Mouse (Mus musculus) liver, embryonic 13.5 days (tissue): ENCODE results near the gene Olfr297. TPM values are rescaled to one million over a fixed set of nuclear protein-coding genes. Genes with fewer than 3 reads are reported as not detected.

Experiments used
- ATAC-seq: fragments of 200-750 bp; cut with Nextera tagmentation; 2 replicates; pipeline ENCODE4 v1.8.0; 2017; ENCODE audit warnings: low read depth, mild to moderate bottlenecking, moderate number of reproducible peaks, moderate library complexity
- DNase-seq: peaks from one replicate; pipeline ENCODE4 v3.0.0; 2022
- H3K27ac ChIP-seq: fragments of 300-500 bp; sonication (generic); 2 replicates; pipeline ENCODE4 v1.5.1; 2015; ENCODE audit warnings: moderate library complexity, mild to moderate bottlenecking, inconsistent platforms
- H3K27me3 ChIP-seq: fragments of 300-500 bp; sonication (generic); 2 replicates; pipeline ENCODE4 v1.6.1; 2015; ENCODE audit warnings: mild to moderate bottlenecking, inconsistent platforms
- H3K36me3 ChIP-seq: fragments of 300-500 bp; sonication (generic); 2 replicates; pipeline ENCODE4 v1.6.1; 2015; ENCODE audit warnings: mild to moderate bottlenecking, inconsistent platforms
- H3K4me1 ChIP-seq: fragments of 300-500 bp; sonication (generic); replicated peaks from 2 replicates; pipeline ENCODE4 v1.6.1; 2015; ENCODE audit warnings: inconsistent platforms
- H3K4me2 ChIP-seq: fragments of 300-500 bp; sonication (generic); 2 replicates; pipeline ENCODE4 v1.6.1; 2015; ENCODE audit warnings: inconsistent platforms, mild to moderate bottlenecking, moderate library complexity
- H3K4me3 ChIP-seq: fragments of 300-500 bp; sonication (generic); replicated peaks from 2 replicates; pipeline ENCODE4 v1.5.1; 2015; ENCODE audit warnings: mild to moderate bottlenecking, inconsistent platforms
- H3K9ac ChIP-seq: fragments of 300-500 bp; sonication (generic); 2 replicates; pipeline ENCODE4 v1.6.1; 2015; ENCODE audit warnings: mild to moderate bottlenecking, inconsistent platforms
- H3K9me3 ChIP-seq: fragments of 300-500 bp; sonication (generic); replicated peaks from 2 replicates; pipeline ENCODE4 v1.6.1; 2016; ENCODE audit warnings: inconsistent platforms
- WGBS: fragments of 180-500 bp; shearing (Covaris S2); methylation state at CpG from one replicate; pipeline ENCODE4 v1.1.7; 2015; ENCODE audit not compliant: insufficient replicate concordance; 5-methylcytosine and 5-hydroxymethylcytosine counted together
- polyA plus RNA-seq: library from polyadenylated mRNA; unstranded; fragments of >200 nt; fragmentation: Nextera tagmentation; extraction: Ambion mirVana; gene quantifications from 2 replicates; pipeline ENCODE4 v1.2.1, GENCODE M21; 2015

Olfr297 gene
- polyA plus RNA-seq = not detected in 2 replicates

DNA sequence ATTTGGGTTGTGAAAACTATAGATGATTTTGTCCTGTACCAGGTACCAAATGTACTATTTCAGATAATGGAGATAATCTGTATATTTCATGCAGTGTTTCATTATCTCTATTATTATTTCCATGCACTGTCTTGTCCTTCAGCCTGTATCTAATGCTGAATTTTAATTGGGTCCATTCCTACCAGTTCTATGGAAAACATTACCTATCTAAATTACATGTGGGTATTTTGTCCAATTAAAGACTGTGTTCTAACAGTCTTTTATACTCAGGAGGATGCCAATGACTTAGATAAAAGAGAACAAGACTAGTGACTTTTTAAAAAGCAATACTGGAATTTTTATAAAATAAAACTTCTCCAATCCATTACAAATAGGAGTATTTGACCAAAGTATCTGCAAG, at the start of gene Olfr297:
TSS of gene Olfr297 (plus strand) at position 301 of the 400 bp plus-strand sequence.
- ATAC-seq (no peak), DNase-seq (no peak)
- Histone ChIP-seq H3K4me2 (no peak within 1 kb of the TSS), H3K4me1 (no peaks in the 10 kb centered on the region), H3K36me3 (no peaks in the 10 kb centered on the region), H3K4me3 (no peak within 1 kb of the TSS), H3K27me3 (no peaks in the 10 kb centered on the region), H3K27ac (no peak within 1 kb of the TSS), H3K9me3 (no peaks in the 10 kb centered on the region), H3K9ac (no peak within 1 kb of the TSS)

DNA sequence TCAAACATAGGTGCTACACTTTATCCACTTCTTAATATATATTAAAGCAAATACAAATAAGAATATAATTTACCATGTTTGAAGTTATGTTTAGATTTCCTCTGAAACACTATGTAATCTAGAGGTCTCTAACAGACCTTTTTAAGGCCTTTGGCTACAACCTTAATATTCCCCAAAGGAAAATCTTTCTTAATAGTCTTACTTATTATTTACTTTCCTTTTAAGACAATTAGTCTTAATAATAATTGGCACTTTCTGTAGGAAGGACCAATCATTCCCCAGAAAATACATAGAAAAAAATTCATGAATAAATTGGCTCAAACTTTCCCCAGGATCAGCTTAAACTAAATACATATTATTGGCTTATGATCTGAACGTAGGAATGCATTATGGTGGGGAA, 27.4 kb upstream of the Olfr297 start, which contains the start of gene Olfr298:
TSS of gene Olfr298 (minus strand) at position 101 of the 400 bp plus-strand sequence.
- Histone ChIP-seq H3K27ac (no peak within 1 kb of the TSS), H3K4me3 (no peak within 1 kb of the TSS), H3K36me3 (no peaks in the 10 kb centered on the region), H3K9me3 (no peaks in the 10 kb centered on the region), H3K4me1 (no peaks in the 10 kb centered on the region), H3K9ac (no peak within 1 kb of the TSS), H3K27me3 (no peaks in the 10 kb centered on the region), H3K4me2 (no peak within 1 kb of the TSS)
- no peak for DNase-seq
- ATAC-seq = no peak
- WGBS = 53% methylated on average over 1 of the region's 1 CpGs

Other genes starting within 250 kb of the Olfr297 start
- not detected in 2 replicates for gene Olfr310, start 242.8 kb upstream of the Olfr297 start, polyA plus RNA-seq
- not detected in 2 replicates for gene Olfr309, start 206.3 kb upstream of the Olfr297 start, polyA plus RNA-seq
- not detected in 2 replicates for gene Olfr308, start 194.3 kb upstream of the Olfr297 start, polyA plus RNA-seq
- gene Olfr307, start 182.4 kb upstream of the Olfr297 start, polyA plus RNA-seq = not detected in 2 replicates
- gene Olfr305, start 153.0 kb upstream of the Olfr297 start, polyA plus RNA-seq = not detected in 2 replicates
- not detected in 2 replicates for gene Olfr304, start 133.3 kb upstream of the Olfr297 start, polyA plus RNA-seq
- not detected in 2 replicates for gene Olfr303, start 122.2 kb upstream of the Olfr297 start, polyA plus RNA-seq
- gene Olfr301, start 116.1 kb upstream of the Olfr297 start, polyA plus RNA-seq = not detected in 2 replicates
- gene Olfr299, start 60.0 kb upstream of the Olfr297 start, polyA plus RNA-seq = not detected in 2 replicates
- not detected in 2 replicates for gene Olfr298, start 27.5 kb upstream of the Olfr297 start, polyA plus RNA-seq
- gene Olfr295, start 63.9 kb downstream of the Olfr297 start, polyA plus RNA-seq = not detected in 2 replicates
- gene Olfr294, start 96.7 kb downstream of the Olfr297 start, polyA plus RNA-seq = not detected in 2 replicates
- gene Olfr293, start 129.1 kb downstream of the Olfr297 start, polyA plus RNA-seq = not detected in 2 replicates
- gene Olfr292, start 168.4 kb downstream of the Olfr297 start, polyA plus RNA-seq = not detected in 2 replicates